9 mouse cellular contexts compared by ENCODE assay signal in the genomic region with DNA sequence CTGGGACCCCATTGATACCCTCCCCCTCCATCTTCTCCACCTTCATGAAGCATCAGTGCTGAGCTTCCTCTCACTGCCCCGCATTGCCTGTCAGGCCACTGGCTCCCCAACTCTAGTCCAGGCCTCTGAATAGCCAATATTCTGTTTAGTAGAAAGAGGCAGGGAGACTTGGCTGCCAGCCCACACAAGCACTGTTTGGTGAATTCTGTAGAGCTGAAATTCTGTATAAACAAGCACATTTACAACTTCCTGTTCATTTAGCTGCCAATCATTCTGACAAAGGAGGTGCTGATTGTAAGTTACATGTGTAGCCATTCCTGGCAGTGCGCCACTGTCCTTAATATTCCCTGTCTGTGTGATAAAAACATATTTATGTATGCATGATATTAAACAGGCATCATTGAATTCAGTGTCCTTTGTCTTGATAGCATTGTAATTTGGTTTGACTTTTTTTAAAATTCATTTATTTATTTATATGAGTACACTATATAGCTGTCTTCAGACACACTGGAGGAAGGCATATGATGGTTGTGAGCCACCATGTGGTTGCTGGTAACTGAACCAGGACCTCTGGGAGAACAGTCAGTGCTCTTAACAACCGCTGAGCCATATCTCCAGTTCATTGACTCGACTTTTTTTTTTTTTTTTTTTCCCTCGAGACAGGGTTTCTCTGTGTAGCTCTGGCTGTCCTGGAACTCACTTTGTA. TPM values are rescaled to one million over a fixed set of nuclear protein-coding genes. Genes with fewer than 3 reads are reported as not detected.
DNase-seq lines count a peak whose midpoint lies in the region; ATAC-seq and TF ChIP-seq lines count a peak whose summit lies in the region.
"Had no signal": no experiment of that assay in that cellular context is flagged by ENCODE, and none has a peak within 500 bp of the region (broad histone marks: within the 10 kb centered on the region; RNA-seq: fewer than 3 reads in every experiment).

No protein-coding gene starts in this region.

- peak overlapping the region; percentile 17 for H3K27ac ChIP-seq in gastrocnemius, adult 2 months
- H3K27ac ChIP-seq in heart, postnatal 0 days (ENCODE audit: low read depth), result peak overlapping the region; percentile 67
- no peak overlapping the region for H3K27ac ChIP-seq in midbrain, postnatal 0 days (ENCODE audit: low read depth, low read length)

- H3K9me3 ChIP-seq in heart, postnatal 0 days (replicated peaks; ENCODE audit: control insufficient read depth, low read length), result no peaks in the 10 kb centered on the region
- no peaks in the 10 kb centered on the region for H3K9me3 ChIP-seq in midbrain, postnatal 0 days (ENCODE audit: low read length)

- H3K36me3 ChIP-seq in heart, postnatal 0 days (replicated peaks; ENCODE audit: control insufficient read depth, insufficient read depth, low read length), result no peaks in the 10 kb centered on the region; the same call in 1 of the 2 replicates
- no peaks in the 10 kb centered on the region for H3K36me3 ChIP-seq in midbrain, postnatal 0 days (ENCODE audit: insufficient read depth, low read length)

- peak; percentile 52 for DNase-seq in gastrocnemius, adult 2 months
- DNase-seq in gastrocnemius, postnatal 25 days, result no peak
- peak; percentile 74 for DNase-seq in adipocyte (ENCODE audit: low spot score)
- peak; percentile 49 for DNase-seq in heart, postnatal 0 days (ENCODE audit: low spot score)
- DNase-seq in layer of hippocampus, adult 8-10 months (ENCODE audit: low spot score in 2 of 2), result peak; percentile 39 to 62
- DNase-seq in midbrain, postnatal 0 days (ENCODE audit: low spot score), result peak; percentile 69
- DNase-seq in spleen, postnatal 10 days (ENCODE audit: low spot score in 2 of 2), result no peak

- no peak overlapping the region for H3K4me3 ChIP-seq in gastrocnemius, adult 2 months
- no peak overlapping the region for H3K4me3 ChIP-seq in heart, postnatal 0 days (ENCODE audit: low read depth, low read length)
- no peak overlapping the region for H3K4me3 ChIP-seq in midbrain, postnatal 0 days (ENCODE audit: low read depth, low read length)
- H3K4me3 ChIP-seq: myocyte had no signal

- no peak overlapping the region; the same call in 1 of the 2 replicates for H3K9ac ChIP-seq in heart, postnatal 0 days (replicated peaks; ENCODE audit: low read depth, low read length)
- H3K9ac ChIP-seq in midbrain, postnatal 0 days (replicated peaks; ENCODE audit: low read length, poor library complexity, severe bottlenecking), result no peak overlapping the region; the same call in 1 of the 2 replicates

- no peak for TF ChIP-seq CTCF in gastrocnemius, adult 2 months (IDR thresholded peaks at IDR 0.05)
- TF ChIP-seq CTCF in heart, postnatal 0 days (IDR thresholded peaks at IDR 0.05; ENCODE audit: low read depth), result no peak
- no peak for TF ChIP-seq CTCF in midbrain, postnatal 0 days (IDR thresholded peaks at IDR 0.05)

- H3K27me3 ChIP-seq in heart, postnatal 0 days (ENCODE audit: control insufficient read depth, insufficient read depth, low read length), result no peaks in the 10 kb centered on the region
- no peaks in the 10 kb centered on the region for H3K27me3 ChIP-seq in midbrain, postnatal 0 days (ENCODE audit: insufficient read depth, low read length)

- intact Hi-C loops in gastrocnemius, adult 2 months (cut with DNase I), result loop anchor here (5.0 kb wide), 1 partner anchor 43 kb away; no protein-coding TSS in a partner anchor

- WGBS in heart, postnatal 0 days, result 22% methylated on average over 5 of the region's 5 CpGs
- 57% methylated on average over 5 of the region's 5 CpGs for WGBS in midbrain, postnatal 0 days

- no peak overlapping the region for H3K4me2 ChIP-seq in heart, postnatal 0 days (ENCODE audit: low read depth, low read length)
- no peak overlapping the region for H3K4me2 ChIP-seq in midbrain, postnatal 0 days (ENCODE audit: low read depth, low read length, poor library complexity, severe bottlenecking)

- ATAC-seq in heart, postnatal 0 days (ENCODE audit: insufficient read depth, low read depth), result no peak
- no peak for ATAC-seq in midbrain, postnatal 0 days (ENCODE audit: low FRiP score)
- no peak for ATAC-seq in granulocyte monocyte progenitor cell, adult 5-6 weeks (replicated peaks; ENCODE audit: poor library complexity, severe bottlenecking)

- no peak for TF ChIP-seq EP300 in heart, postnatal 0 days (IDR thresholded peaks at IDR 0.05; ENCODE audit: low read depth)

- H3K4me1 ChIP-seq in heart, postnatal 0 days (ENCODE audit: control insufficient read depth, insufficient read depth), result peaks cover 66% of the 10 kb centered on the region
- no peaks in the 10 kb centered on the region for H3K4me1 ChIP-seq in midbrain, postnatal 0 days (ENCODE audit: insufficient read depth, low read length)

RNA-seq across cellular contexts. Expression of a gene that starts 32.0 kb away (rescaled TPM):
- total RNA-seq in gastrocnemius, adult 2 months (2021), result 1 to 10 TPM; 5.3 to 7.3 TPM
- 1 to 10 TPM; 4.8 to 5.9 TPM for total RNA-seq in gastrocnemius, postnatal 25 days (2021)
- 14.3 and 15.0 TPM in 2 replicates for total RNA-seq in heart, postnatal 0 days (2014; rRNA removed; ENCODE audit: low replicate concordance)
- polyA plus RNA-seq in heart, postnatal 0 days (2015; fragmentation: Nextera tagmentation; extraction: Ambion mirVana), result 12.5 and 12.6 TPM in 2 replicates
- 10 to 100 TPM; 14.6 to 20.2 (median 17.3) TPM for total RNA-seq in layer of hippocampus, adult 8-10 months (2022)
- total RNA-seq in midbrain, postnatal 0 days (2014; rRNA removed), result 18.4 and 19.8 TPM in 2 replicates
- 22.2 and 22.5 TPM in 2 replicates for polyA plus RNA-seq in midbrain, postnatal 0 days (2015; fragmentation: Nextera tagmentation; extraction: Ambion mirVana)
- total RNA-seq in granulocyte monocyte progenitor cell, adult 5-6 weeks (2014; fragmentation: Nextera tagmentation), result 69.3 and 73.3 TPM in 2 replicates
- total RNA-seq in granulocyte monocyte progenitor cell, adult 5-6 weeks (2017), result 129 and 134 TPM in 2 replicates

Comparison
In these comparisons a context has a peak if more than half of its experiments do, and no peak if none do; other contexts are left out.
1. DNase-seq: peak in gastrocnemius, adult 2 months (single experiment), adipocyte (single experiment), heart, postnatal 0 days (single experiment), layer of hippocampus, adult 8-10 months (2 of 2) and midbrain, postnatal 0 days (single experiment); none in gastrocnemius, postnatal 25 days (single experiment) and spleen, postnatal 10 days (0 of 2).